Mouse (Mus musculus) WW6 (cell line): ENCODE results near the gene Rab14.

Experiments used
- DNase-seq: peaks from one replicate; pipeline ENCODE4 v3.0.0-alpha.2; 2013; ENCODE audit warnings: low read depth, low spot score

Rab14 gene

GRCm38 (mm10) chr2:35153844-35154554 is 46.9 kb downstream of the Rab14 start:
- no peak for DNase-seq

GRCm38 (mm10) chr2:35153179-35153578 is 47.7 kb downstream of the Rab14 start:
- no peak for DNase-seq

- DNase-seq = no peak
Observed at GRCm38 (mm10) chr2:35151303-35151882, 49.5 kb downstream of the Rab14 start.

GRCm38 (mm10) chr2:35148806-35149205 is 52.1 kb downstream of the Rab14 start:
- DNase-seq = no peak

GRCm38 (mm10) chr2:35141673-35142072 is 59.2 kb downstream of the Rab14 start:
- DNase-seq = no peak

GRCm38 (mm10) chr2:35138576-35138975 is 62.3 kb downstream of the Rab14 start:
- DNase-seq = no peak

- DNase-seq = no peak
Observed at GRCm38 (mm10) chr2:35133891-35134290, 67.0 kb downstream of the Rab14 start.

- DNase-seq = no peak
Observed at GRCm38 (mm10) chr2:35132662-35133055, 68.3 kb downstream of the Rab14 start.

GRCm38 (mm10) chr2:35131991-35132661 is 68.8 kb downstream of the Rab14 start:
- peak; percentile 82 for DNase-seq

GRCm38 (mm10) chr2:35131491-35131890 is 69.4 kb downstream of the Rab14 start:
- no peak for DNase-seq
